Mouse (Mus musculus): ENCODE measurements at regions not wholly inside any gene's neighbourhood (a gene's known extent, or its start where the extent isn't known, plus 50 kb on each side); places are given as distances from the start of the nearest gene placed in this dataset.

DNA sequence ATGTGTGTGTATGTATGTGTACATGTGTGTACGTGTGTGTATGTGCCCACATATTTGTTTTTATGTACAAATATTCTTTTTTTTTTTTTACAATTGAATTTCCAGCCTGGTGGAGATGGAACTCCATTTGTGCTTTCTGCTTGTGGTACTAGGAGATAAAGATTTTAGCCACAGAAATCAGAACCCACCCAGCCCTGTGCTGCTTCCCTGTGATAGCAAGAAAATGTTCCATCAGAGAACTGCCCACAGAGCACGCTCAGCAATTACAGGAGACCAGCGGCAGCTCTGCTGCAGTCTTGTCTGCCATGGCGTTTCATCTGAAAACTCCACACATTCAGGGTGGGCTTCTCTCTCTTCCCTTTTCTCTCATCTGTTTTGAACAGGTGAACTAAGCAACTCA is 118.7 kb upstream of the L3mbtl4 start:
- Histone ChIP-seq H3K9ac (ENCODE audit: low read depth, low read length) (no peak overlapping the region), H3K79me2 (ENCODE audit: control insufficient read depth, insufficient read depth, low read length) (no peaks in the 10 kb centered on the region), H3K27ac (replicated peaks; ENCODE audit: insufficient read depth, low read depth, low read length) (no peak overlapping the region), H3K36me3 (ENCODE audit: control insufficient read depth, insufficient read depth, low read length) (no peaks in the 10 kb centered on the region), H3K4me1 (ENCODE audit: control insufficient read depth, insufficient read depth, low read length) (no peaks in the 10 kb centered on the region), H3K4me3 (ENCODE audit: insufficient read depth, low read depth, low read length) (no peak overlapping the region), H3K27me3 (ENCODE audit: control insufficient read depth, insufficient read depth, low read length) (no peaks in the 10 kb centered on the region)
- 80% methylated on average over 4 of the region's 4 CpGs for WGBS
- TF ChIP-seq CTCF (IDR thresholded peaks at IDR 0.05; ENCODE audit: low read depth, low read length) (no peak), POLR2A (IDR thresholded peaks at IDR 0.05; ENCODE audit: extremely low read depth, insufficient read depth, low read length) (no peak)
- no peak for DNase-seq (ENCODE audit: extremely low read depth, low read depth, low spot score)

DNA sequence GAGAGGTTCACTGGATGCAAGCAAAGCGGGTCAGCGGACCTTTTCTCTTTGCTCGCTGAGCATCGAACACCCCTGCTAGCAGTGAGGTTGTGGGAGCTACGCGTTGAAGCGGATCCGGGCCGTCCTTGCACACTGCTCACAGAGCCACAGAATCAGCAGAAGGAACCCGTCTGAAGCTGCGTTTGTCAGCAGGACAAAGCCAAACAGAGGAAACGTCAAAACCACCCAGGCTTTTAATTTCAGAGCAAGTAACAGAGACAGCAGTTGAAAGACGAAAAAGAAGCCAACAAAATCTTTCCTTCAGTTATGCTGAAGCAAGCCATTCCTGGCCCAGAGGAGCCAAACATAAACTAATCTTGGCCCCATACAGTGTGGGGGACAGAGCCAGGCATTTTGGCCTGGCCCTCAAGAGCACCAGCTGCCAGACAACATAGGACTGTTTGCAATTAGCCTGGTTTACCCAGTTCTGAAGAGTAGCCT is 115.4 kb upstream of the L3mbtl4 start:
- TF ChIP-seq POLR2A (IDR thresholded peaks at IDR 0.05; ENCODE audit: extremely low read depth, insufficient read depth, low read length) (no peak), CTCF (IDR thresholded peaks at IDR 0.05; ENCODE audit: low read depth, low read length) (no peak)
- no peaks in the 10 kb centered on the region for H3K27me3 ChIP-seq (ENCODE audit: control insufficient read depth, insufficient read depth, low read length)
- peak overlapping the region; percentile 12; the same call in 1 of the 2 replicates for H3K27ac ChIP-seq (replicated peaks; ENCODE audit: insufficient read depth, low read depth, low read length)
- no peaks in the 10 kb centered on the region for H3K36me3 ChIP-seq (ENCODE audit: control insufficient read depth, insufficient read depth, low read length)
- 66% methylated on average over 13 of the region's 13 CpGs for WGBS
- H3K4me3 ChIP-seq (ENCODE audit: insufficient read depth, low read depth, low read length) = no peak overlapping the region
- H3K9ac ChIP-seq (ENCODE audit: low read depth, low read length) = no peak overlapping the region
- H3K4me1 ChIP-seq (ENCODE audit: control insufficient read depth, insufficient read depth, low read length) = no peaks in the 10 kb centered on the region
- DNase-seq (ENCODE audit: extremely low read depth, low read depth, low spot score) = peak; percentile 8
- H3K79me2 ChIP-seq (ENCODE audit: control insufficient read depth, insufficient read depth, low read length) = no peaks in the 10 kb centered on the region

DNA sequence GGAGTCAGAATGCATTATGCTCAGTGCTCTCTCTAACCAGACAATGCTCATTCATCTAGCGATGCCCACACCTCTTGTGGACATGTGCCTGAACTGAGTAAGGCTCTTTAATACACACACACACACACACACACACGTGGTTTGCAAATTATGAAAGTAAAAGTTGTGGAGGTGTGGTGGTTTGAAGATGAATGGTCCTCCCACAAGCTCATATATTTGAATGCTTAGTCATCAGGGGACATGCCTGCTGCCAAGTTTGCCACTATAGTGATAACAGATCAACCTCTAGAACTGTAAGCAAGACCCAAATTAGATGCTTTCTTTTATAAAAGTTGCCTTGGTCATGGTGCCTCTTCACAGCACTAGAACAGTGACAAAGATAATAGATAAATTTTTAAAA is 112.5 kb upstream of the L3mbtl4 start:
- H3K79me2 ChIP-seq (ENCODE audit: control insufficient read depth, insufficient read depth, low read length) = no peaks in the 10 kb centered on the region
- H3K27ac ChIP-seq (replicated peaks; ENCODE audit: insufficient read depth, low read depth, low read length) = no peak overlapping the region
- H3K9ac ChIP-seq (ENCODE audit: low read depth, low read length) = no peak overlapping the region
- 73% methylated on average over 2 of the region's 2 CpGs for WGBS
- H3K27me3 ChIP-seq (ENCODE audit: control insufficient read depth, insufficient read depth, low read length) = no peaks in the 10 kb centered on the region
- TF ChIP-seq POLR2A (IDR thresholded peaks at IDR 0.05; ENCODE audit: extremely low read depth, insufficient read depth, low read length) (no peak), CTCF (IDR thresholded peaks at IDR 0.05; ENCODE audit: low read depth, low read length) (no peak)
- no peak for DNase-seq (ENCODE audit: extremely low read depth, low read depth, low spot score)
- no peaks in the 10 kb centered on the region for H3K36me3 ChIP-seq (ENCODE audit: control insufficient read depth, insufficient read depth, low read length)
- no peaks in the 10 kb centered on the region for H3K4me1 ChIP-seq (ENCODE audit: control insufficient read depth, insufficient read depth, low read length)
- no peak overlapping the region for H3K4me3 ChIP-seq (ENCODE audit: insufficient read depth, low read depth, low read length)

DNA sequence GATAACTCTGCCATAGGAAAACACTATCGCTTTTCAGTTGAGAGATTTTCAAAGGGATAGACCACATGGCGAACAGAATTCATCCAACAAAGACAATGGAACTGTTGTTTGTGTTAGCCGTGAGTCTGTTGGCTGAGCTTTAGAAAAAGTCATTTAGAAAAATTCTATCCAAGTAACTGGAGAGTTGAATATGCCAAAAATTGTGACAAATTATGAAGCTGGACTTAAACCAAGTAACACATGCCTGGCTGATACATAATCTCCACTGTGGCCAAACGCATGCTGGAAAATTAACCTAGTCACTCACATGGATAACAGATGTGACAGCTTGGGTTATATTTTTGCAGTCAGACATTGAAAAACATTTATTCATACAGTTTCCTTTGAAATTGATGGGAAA is 110.1 kb upstream of the L3mbtl4 start:
- DNase-seq (ENCODE audit: extremely low read depth, low read depth, low spot score) = no peak
- no peak overlapping the region for H3K9ac ChIP-seq (ENCODE audit: low read depth, low read length)
- no peak overlapping the region for H3K4me3 ChIP-seq (ENCODE audit: insufficient read depth, low read depth, low read length)
- no peaks in the 10 kb centered on the region for H3K79me2 ChIP-seq (ENCODE audit: control insufficient read depth, insufficient read depth, low read length)
- 86% methylated on average over 4 of the region's 4 CpGs for WGBS
- H3K27ac ChIP-seq (replicated peaks; ENCODE audit: insufficient read depth, low read depth, low read length) = no peak overlapping the region
- H3K36me3 ChIP-seq (ENCODE audit: control insufficient read depth, insufficient read depth, low read length) = no peaks in the 10 kb centered on the region
- no peaks in the 10 kb centered on the region for H3K4me1 ChIP-seq (ENCODE audit: control insufficient read depth, insufficient read depth, low read length)
- no peaks in the 10 kb centered on the region for H3K27me3 ChIP-seq (ENCODE audit: control insufficient read depth, insufficient read depth, low read length)
- TF ChIP-seq POLR2A (IDR thresholded peaks at IDR 0.05; ENCODE audit: extremely low read depth, insufficient read depth, low read length) = no peak
- TF ChIP-seq CTCF (IDR thresholded peaks at IDR 0.05; ENCODE audit: low read depth, low read length) = no peak

DNA sequence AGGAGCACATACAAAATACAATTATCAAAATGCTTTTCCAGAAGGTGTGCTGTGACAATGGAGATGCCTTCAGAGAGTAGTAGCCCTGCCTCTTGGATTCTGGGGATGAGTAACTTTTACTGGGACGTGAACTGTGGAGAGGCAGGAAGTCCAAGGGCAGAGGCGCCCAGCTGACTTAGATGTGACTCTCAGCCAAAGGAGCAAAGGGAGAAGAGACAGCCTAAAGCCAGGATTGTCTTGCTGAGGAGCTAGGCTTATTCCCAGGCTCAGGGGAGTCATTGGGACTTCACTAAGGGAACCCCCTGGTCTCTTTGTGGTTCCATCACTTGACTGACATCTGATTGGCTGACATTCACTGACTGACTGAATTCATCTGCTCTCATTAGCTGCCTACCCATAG is 108.9 kb upstream of the L3mbtl4 start:
- Histone ChIP-seq H3K9ac (ENCODE audit: low read depth, low read length) (no peak overlapping the region), H3K27me3 (ENCODE audit: control insufficient read depth, insufficient read depth, low read length) (no peaks in the 10 kb centered on the region), H3K36me3 (ENCODE audit: control insufficient read depth, insufficient read depth, low read length) (no peaks in the 10 kb centered on the region), H3K27ac (replicated peaks; ENCODE audit: insufficient read depth, low read depth, low read length) (no peak overlapping the region), H3K4me3 (ENCODE audit: insufficient read depth, low read depth, low read length) (no peak overlapping the region), H3K4me1 (ENCODE audit: control insufficient read depth, insufficient read depth, low read length) (no peaks in the 10 kb centered on the region), H3K79me2 (ENCODE audit: control insufficient read depth, insufficient read depth, low read length) (no peaks in the 10 kb centered on the region)
- no peak for TF ChIP-seq CTCF (IDR thresholded peaks at IDR 0.05; ENCODE audit: low read depth, low read length)
- no peak for TF ChIP-seq POLR2A (IDR thresholded peaks at IDR 0.05; ENCODE audit: extremely low read depth, insufficient read depth, low read length)
- 68% methylated on average over 2 of the region's 2 CpGs for WGBS
- no peak for DNase-seq (ENCODE audit: extremely low read depth, low read depth, low spot score)

DNA sequence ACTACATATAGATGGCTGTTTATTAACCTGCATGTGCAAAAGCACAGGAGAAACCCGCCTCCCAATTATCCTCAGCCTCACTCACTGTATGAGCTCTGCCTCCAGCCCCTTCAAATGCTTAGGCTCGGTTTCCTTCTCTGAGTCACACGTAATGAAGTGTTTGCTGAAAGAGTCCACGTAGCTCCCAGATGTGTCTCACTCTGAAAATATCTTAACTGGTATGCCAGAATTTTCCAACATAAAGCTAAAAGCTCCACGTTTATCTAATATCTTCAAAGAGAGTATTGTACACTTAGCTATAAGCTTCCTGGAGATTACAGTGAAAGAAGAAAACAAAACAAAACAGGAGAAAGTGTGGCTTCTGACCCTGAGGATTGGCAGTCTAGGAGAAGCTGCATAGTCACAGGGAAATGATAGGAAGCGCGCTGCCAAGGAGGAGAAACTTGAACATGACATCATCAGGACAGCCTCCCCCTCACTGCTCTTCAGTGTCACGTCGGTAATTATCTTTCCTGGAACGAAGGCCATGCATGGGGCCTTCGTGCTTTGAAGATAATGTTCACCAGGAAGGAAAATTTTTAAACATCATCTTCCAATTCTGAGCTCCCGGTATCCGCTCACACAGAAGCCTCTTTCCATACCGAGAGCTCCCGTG is 108.3 kb upstream of the L3mbtl4 start:
- H3K4me1 ChIP-seq (ENCODE audit: control insufficient read depth, insufficient read depth, low read length) = no peaks in the 10 kb centered on the region
- DNase-seq (ENCODE audit: extremely low read depth, low read depth, low spot score) = no peak
- no peak for TF ChIP-seq CTCF (IDR thresholded peaks at IDR 0.05; ENCODE audit: low read depth, low read length)
- TF ChIP-seq POLR2A (IDR thresholded peaks at IDR 0.05; ENCODE audit: extremely low read depth, insufficient read depth, low read length) = no peak

More for the DNA sequence above, 108.3 kb upstream of the L3mbtl4 start:
- no peak overlapping the region for H3K27ac ChIP-seq (replicated peaks; ENCODE audit: insufficient read depth, low read depth, low read length)
- WGBS = 68% methylated on average over 15 of the region's 15 CpGs
- no peaks in the 10 kb centered on the region for H3K79me2 ChIP-seq (ENCODE audit: control insufficient read depth, insufficient read depth, low read length)
- H3K27me3 ChIP-seq (ENCODE audit: control insufficient read depth, insufficient read depth, low read length) = no peaks in the 10 kb centered on the region
- H3K9ac ChIP-seq (ENCODE audit: low read depth, low read length) = no peak overlapping the region
- no peaks in the 10 kb centered on the region for H3K36me3 ChIP-seq (ENCODE audit: control insufficient read depth, insufficient read depth, low read length)
- H3K4me3 ChIP-seq (ENCODE audit: insufficient read depth, low read depth, low read length) = no peak overlapping the region
